Mouse (Mus musculus): Measurements from ENCODE around the gene Aoc1.

DNA sequence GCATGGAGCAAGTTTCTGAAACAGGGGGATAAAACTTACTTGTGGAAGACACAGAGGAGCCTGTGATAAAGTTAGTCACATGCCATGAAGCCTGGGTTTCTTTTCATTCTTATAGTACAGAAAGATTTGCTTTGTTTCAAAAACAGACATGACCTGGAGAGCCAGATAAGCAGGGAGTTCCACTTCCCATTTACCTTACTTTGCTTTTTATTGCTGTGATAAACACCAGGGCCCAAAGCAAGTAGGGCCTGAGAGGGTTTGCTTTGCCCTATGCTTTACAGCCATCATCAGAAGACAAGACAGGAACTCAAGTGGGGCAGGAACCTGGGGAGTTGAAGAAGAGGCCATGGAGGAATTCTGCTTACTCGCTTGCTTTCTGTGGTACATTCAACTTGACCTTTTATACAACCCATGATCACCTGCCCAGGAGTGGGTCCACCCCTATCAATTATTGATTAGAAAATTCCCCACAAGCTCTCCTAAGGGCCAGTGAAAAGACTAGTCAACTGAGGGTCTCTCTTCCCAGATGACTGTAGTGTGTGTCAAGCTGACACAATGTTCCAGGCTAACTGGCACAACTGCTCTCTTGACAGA is 7.4 kb upstream of the Aoc1 start:
- no peak for TF ChIP-seq CTCF (IDR thresholded peaks at IDR 0.05; ENCODE audit: low read depth)
- no peak for TF ChIP-seq EP300 (IDR thresholded peaks at IDR 0.05; ENCODE audit: low read depth)
